Mouse (Mus musculus): ENCODE measurements around the gene Golgb1. TPM values are rescaled to one million over a fixed set of nuclear protein-coding genes. Genes with fewer than 3 reads are reported as not detected.

Gene Golgb1
- polyA plus RNA-seq, 1 experiment from 2014 or later: 97.0 TPM

GRCm38 (mm10) chr16:36951029-36951428 lies 76.1 kb downstream of the Golgb1 start:
- ATAC-seq (ENCODE audit: low FRiP score, low TSS enrichment): no peak
- no peaks in the 10 kb centered on the region for H3K9me3 ChIP-seq (ENCODE audit: low read length)
- 60% methylated on average over 4 of the region's 4 CpGs for WGBS
- H3K4me2 ChIP-seq (replicated peaks; ENCODE audit: low read depth, low read length): no peak overlapping the region
- no peaks in the 10 kb centered on the region for H3K4me1 ChIP-seq (ENCODE audit: insufficient read depth, low read length)
- H3K36me3 ChIP-seq (ENCODE audit: insufficient read depth, low read length): no peaks in the 10 kb centered on the region
- no peaks in the 10 kb centered on the region for H3K27me3 ChIP-seq (ENCODE audit: insufficient read depth, low read length)
- H3K4me3 ChIP-seq (ENCODE audit: low read length): no peak overlapping the region
- H3K27ac ChIP-seq (ENCODE audit: low read length): no peak overlapping the region
- no peak overlapping the region for H3K9ac ChIP-seq (replicated peaks; ENCODE audit: low read length)

DNA sequence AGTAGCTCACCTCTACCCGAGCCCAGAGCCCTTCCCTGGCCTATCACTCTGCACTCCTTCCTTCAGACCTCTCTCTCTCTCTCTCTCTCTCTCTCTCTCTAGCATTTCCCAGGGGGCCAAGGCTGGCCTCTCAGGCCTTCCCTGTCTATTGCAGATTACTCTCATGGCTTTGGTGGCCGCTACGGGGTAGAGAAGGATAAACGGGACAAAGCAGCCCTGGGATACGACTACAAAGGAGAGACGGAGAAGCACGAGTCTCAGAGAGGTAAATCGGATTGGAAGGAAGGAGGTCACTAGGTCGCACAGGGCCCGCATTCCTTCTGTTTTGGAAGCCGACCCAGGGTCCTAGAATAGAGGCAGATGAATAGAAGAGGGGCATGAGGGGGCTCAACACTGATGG lies 80.2 kb downstream of the Golgb1 start:
- 80% methylated on average over 11 of the region's 11 CpGs for WGBS

DNA sequence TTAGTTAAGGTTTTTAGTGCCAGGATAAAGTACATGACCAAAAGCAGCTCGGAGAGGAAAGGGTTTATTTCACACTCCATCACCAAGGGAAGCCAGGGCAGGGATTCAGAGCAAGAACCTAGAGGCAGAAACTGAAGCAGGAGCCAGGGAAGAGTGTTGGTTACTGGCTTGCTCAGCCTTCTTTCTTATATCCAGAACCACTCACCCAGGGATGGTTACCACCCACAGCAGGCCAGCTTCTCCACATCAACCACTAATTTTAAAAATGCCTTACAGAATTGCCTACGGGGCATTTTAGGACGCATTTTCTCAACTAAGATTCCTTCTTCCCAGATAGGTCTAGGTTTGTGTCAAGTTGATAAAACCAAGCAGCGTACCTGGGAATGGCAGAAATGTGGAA lies 88.5 kb downstream of the Golgb1 start:
- H3K4me3 ChIP-seq (ENCODE audit: low read length): no peak overlapping the region
- WGBS: 78% methylated on average over 4 of the region's 4 CpGs
- H3K9ac ChIP-seq (replicated peaks; ENCODE audit: low read length): no peak overlapping the region
- H3K4me1 ChIP-seq (ENCODE audit: insufficient read depth, low read length): no peaks in the 10 kb centered on the region
- no peaks in the 10 kb centered on the region for H3K36me3 ChIP-seq (ENCODE audit: insufficient read depth, low read length)
- no peak overlapping the region for H3K4me2 ChIP-seq (replicated peaks; ENCODE audit: low read depth, low read length)
- H3K27ac ChIP-seq (ENCODE audit: low read length): no peak overlapping the region
- no peak for ATAC-seq (ENCODE audit: low FRiP score, low TSS enrichment)
- H3K9me3 ChIP-seq (ENCODE audit: low read length): no peaks in the 10 kb centered on the region
- no peaks in the 10 kb centered on the region for H3K27me3 ChIP-seq (ENCODE audit: insufficient read depth, low read length)

More for the DNA sequence above, 80.2 kb downstream of the Golgb1 start:
- Histone ChIP-seq H3K27ac (ENCODE audit: low read length) (no peak overlapping the region), H3K9ac (replicated peaks; ENCODE audit: low read length) (no peak overlapping the region), H3K36me3 (ENCODE audit: insufficient read depth, low read length) (no peaks in the 10 kb centered on the region), H3K27me3 (ENCODE audit: insufficient read depth, low read length) (no peaks in the 10 kb centered on the region), H3K4me3 (ENCODE audit: low read length) (no peak overlapping the region), H3K9me3 (ENCODE audit: low read length) (no peaks in the 10 kb centered on the region), H3K4me1 (ENCODE audit: insufficient read depth, low read length) (no peaks in the 10 kb centered on the region), H3K4me2 (replicated peaks; ENCODE audit: low read depth, low read length) (no peak overlapping the region)
- no peak for ATAC-seq (ENCODE audit: low FRiP score, low TSS enrichment)

- H3K4me2 ChIP-seq (replicated peaks; ENCODE audit: low read depth, low read length): no peak overlapping the region
- 79% methylated on average over 2 of the region's 2 CpGs for WGBS
Observed at GRCm38 (mm10) chr16:36979127-36979526, 104.2 kb downstream of the Golgb1 start.

More at GRCm38 (mm10) chr16:36979127-36979526, 104.2 kb downstream of the Golgb1 start:
- Histone ChIP-seq H3K9ac (replicated peaks; ENCODE audit: low read length) (no peak overlapping the region), H3K9me3 (ENCODE audit: low read length) (no peaks in the 10 kb centered on the region), H3K36me3 (ENCODE audit: insufficient read depth, low read length) (no peaks in the 10 kb centered on the region), H3K27ac (ENCODE audit: low read length) (no peak overlapping the region), H3K27me3 (ENCODE audit: insufficient read depth, low read length) (no peaks in the 10 kb centered on the region), H3K4me1 (ENCODE audit: insufficient read depth, low read length) (no peaks in the 10 kb centered on the region), H3K4me3 (ENCODE audit: low read length) (no peak overlapping the region)
- no peak for ATAC-seq (ENCODE audit: low FRiP score, low TSS enrichment)

Other genes with a start within 250 kb of the Golgb1 start
- 1.1 and 2.2 TPM in 2 replicates for gene Cd86, start 209.1 kb upstream of the Golgb1 start, polyA plus RNA-seq (2015; fragmentation: Nextera tagmentation; extraction: Ambion mirVana)
- gene Ildr1, start 181.2 kb upstream of the Golgb1 start, polyA plus RNA-seq (2015; fragmentation: Nextera tagmentation; extraction: Ambion mirVana): 8.8 and 9.6 TPM in 2 replicates
- gene Slc15a2, start 90.2 kb upstream of the Golgb1 start, polyA plus RNA-seq (2015; fragmentation: Nextera tagmentation; extraction: Ambion mirVana): 21.7 and 28.5 TPM in 2 replicates
- gene Iqcb1, start 46.8 kb upstream of the Golgb1 start, polyA plus RNA-seq (2015; fragmentation: Nextera tagmentation; extraction: Ambion mirVana): 33.8 TPM in 2 replicates
- 9.8 and 11.6 TPM in 2 replicates for gene Eaf2, start 137 bp upstream of the Golgb1 start, polyA plus RNA-seq (2015; fragmentation: Nextera tagmentation; extraction: Ambion mirVana)
- gene Hcls1, start 59.8 kb downstream of the Golgb1 start, polyA plus RNA-seq (2015; fragmentation: Nextera tagmentation; extraction: Ambion mirVana): 5.7 TPM in 2 replicates
- gene Fbxo40, start 115.3 kb downstream of the Golgb1 start, polyA plus RNA-seq (2015; fragmentation: Nextera tagmentation; extraction: Ambion mirVana): 1.6 and 2.2 TPM in 2 replicates
- gene Polq, start 136.6 kb downstream of the Golgb1 start, polyA plus RNA-seq (2015; fragmentation: Nextera tagmentation; extraction: Ambion mirVana): 6.3 and 7.8 TPM in 2 replicates